In the genomic region with DNA sequence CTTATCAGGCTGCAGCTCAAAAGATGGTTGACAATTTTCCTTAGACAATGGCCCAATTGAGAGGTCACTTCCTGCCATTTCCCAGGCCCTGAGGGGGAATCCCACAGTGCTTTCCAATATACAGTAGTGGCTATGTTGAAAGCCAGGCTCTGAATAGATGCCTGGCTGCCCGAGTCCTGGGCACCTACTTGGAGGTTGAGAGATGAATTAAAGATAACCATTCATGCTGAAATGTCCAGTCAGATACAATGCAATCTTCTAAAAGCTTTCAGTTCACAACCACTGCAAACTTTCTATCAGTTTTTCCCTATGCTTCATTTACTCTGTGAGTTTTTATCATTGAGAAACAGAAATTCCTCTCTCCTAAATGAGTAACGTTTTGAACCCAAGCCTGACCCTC, we compare ENCODE assay signal across 13 mouse cellular contexts.
"Had no signal": no experiment of that assay in that cellular context is flagged by ENCODE, and none has a peak within 500 bp of the region (broad histone marks: within the 10 kb centered on the region; RNA-seq: fewer than 3 reads in every experiment).

No protein-coding gene starts in this region.

- H3K4me1 ChIP-seq: intestine, embryonic 15.5 days; kidney, embryonic 15.5 days; limb, embryonic 12.5 days; midbrain, embryonic 13.5 days; neural tube, embryonic 15.5 days had no signal

- ATAC-seq: intestine, embryonic 15.5 days; midbrain, embryonic 13.5 days had no signal

- H3K4me3 ChIP-seq: intestine, embryonic 15.5 days; kidney, embryonic 15.5 days; limb, embryonic 12.5 days; midbrain, embryonic 13.5 days; myocyte; neural tube, embryonic 15.5 days had no signal

- H3K27me3 ChIP-seq: intestine, embryonic 15.5 days; kidney, embryonic 15.5 days; limb, embryonic 12.5 days; midbrain, embryonic 13.5 days; neural tube, embryonic 15.5 days had no signal

- H3K36me3 ChIP-seq: intestine, embryonic 15.5 days; kidney, embryonic 15.5 days; limb, embryonic 12.5 days; midbrain, embryonic 13.5 days; neural tube, embryonic 15.5 days had no signal

- H3K9me3 ChIP-seq: intestine, embryonic 15.5 days; kidney, embryonic 15.5 days; limb, embryonic 12.5 days; midbrain, embryonic 13.5 days; neural tube, embryonic 15.5 days had no signal

- H3K27ac ChIP-seq: intestine, embryonic 15.5 days; kidney, embryonic 15.5 days; limb, embryonic 12.5 days; midbrain, embryonic 13.5 days; neural tube, embryonic 15.5 days had no signal

- DNase-seq: kidney, adult 18-20 months; kidney, postnatal 14 days; lung, postnatal 4 days; right cerebral cortex, adult 18-20 months; right cerebral cortex, postnatal 25 days; thymus, postnatal 36 days had no signal

- H3K9ac ChIP-seq: intestine, embryonic 15.5 days; kidney, embryonic 15.5 days; limb, embryonic 12.5 days; lung, embryonic 14.5 days; midbrain, embryonic 13.5 days; neural tube, embryonic 15.5 days had no signal

- H3K4me2 ChIP-seq: intestine, embryonic 15.5 days; kidney, embryonic 15.5 days; limb, embryonic 12.5 days; lung, embryonic 14.5 days; midbrain, embryonic 13.5 days; neural tube, embryonic 15.5 days had no signal
